Mouse (Mus musculus) urinary bladder, postnatal 25 days (tissue): ENCODE data around the gene Setd5.
A peak's percentile ranks its signal among the peaks of the same experiment; 100 is the strongest.

Source experiments
- DNase-seq: peaks from one replicate; pipeline ENCODE4 v3.0.0; 2022; ENCODE audit warnings: low spot score

The Setd5 gene

DNA sequence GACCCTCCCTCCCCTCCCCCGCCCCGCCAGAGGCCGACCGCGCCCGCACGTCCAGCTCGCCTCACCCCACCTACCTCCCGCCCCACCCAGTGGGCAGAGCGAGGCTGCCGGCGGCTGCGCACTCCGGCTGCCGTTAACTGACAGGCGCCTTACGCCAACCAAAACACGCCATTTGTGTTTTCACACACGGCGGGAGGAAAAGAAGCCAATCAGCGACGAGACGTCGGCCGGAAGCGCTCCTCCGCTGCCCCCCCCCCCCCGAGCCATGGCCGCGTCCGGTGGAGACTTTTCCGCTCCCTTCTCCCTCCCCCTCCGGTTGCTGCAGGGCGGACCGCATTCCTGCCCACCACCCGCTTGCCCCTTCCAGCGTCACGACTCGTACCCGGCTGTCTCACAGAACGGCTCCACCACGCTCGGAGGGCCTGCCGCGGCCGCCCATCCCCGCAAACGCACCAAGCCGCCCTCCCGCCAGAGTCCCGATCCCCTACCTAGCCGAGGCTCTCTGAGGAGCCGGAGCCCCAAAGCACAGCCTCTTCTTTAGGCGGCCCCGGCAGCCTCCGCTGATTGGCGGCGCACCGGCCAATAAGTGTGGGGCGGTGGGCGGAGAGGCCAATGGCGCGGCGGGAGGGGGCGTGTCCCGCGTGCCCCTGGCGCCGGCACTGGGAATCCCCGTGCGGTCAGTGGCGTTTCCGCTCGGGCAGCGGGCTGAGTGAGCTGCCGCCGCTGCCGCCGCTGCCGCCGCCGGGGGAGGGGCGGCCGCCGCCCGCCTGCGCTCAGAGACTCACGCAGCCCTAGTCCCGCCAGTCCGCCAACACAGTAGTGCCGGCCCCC is at the start of gene Setd5:
Setd5 (plus strand) TSS at position 680 of the 831 bp plus-strand sequence.
- peak; percentile 99 for DNase-seq

DNA sequence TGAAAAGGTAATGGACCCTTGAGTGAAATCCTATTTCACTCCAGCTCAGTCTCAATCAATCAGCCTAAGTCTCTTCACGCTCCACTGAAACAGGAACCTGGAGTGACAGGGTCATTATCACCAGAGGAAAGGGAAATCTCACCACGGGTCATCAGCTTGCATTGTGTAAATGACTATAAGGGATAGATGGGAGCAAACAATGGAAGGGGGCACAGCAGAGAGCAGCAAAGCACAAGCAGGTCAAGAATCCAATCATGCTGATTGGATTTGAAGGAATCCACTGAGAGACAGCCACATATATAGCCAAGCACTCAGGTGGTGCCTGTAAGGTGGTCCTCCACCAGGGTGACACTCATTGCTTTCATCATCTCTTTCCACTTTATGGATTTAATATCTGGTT is 49.7 kb upstream of the Setd5 start:
- no peak for DNase-seq

DNA sequence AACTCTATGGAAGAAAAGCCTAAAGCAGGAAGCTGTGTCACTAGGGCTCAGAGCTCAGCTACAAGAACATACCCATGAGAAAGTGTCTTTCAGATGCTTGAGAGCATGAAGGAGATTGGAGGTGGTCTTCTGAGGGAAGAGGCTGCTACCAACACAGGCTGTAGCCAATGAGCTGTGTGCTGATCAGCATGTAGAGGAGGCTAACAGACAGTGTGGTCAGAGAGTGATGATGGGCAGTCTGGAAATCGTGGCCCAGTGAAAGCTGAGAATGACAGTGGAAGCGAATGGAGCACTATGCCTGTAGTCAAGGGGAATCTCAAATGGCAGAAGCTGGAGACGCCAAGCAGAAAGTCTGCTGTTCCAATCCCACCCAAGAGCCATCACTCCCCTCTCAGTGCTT is 48.2 kb upstream of the Setd5 start:
- no peak for DNase-seq

DNA sequence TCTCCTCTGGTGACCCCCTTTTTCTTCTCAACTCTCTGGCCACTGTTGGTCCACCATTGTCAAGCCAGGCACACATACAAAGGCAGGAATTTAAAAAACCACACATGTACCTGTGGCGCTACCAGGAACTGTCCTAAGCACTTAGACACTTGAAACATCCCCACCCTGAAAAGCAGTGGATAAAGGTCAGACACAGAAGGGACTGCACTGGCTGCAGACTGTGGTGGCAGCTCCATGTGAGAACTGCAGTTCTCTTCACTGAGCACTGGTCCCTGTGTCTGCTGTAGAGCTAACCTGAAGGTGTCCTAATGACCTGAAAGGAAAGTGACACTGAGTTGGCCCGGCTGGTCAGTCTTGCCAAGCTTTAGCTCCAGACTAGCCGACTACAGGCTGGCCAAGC is 46.6 kb upstream of the Setd5 start:
- DNase-seq = no peak

DNA sequence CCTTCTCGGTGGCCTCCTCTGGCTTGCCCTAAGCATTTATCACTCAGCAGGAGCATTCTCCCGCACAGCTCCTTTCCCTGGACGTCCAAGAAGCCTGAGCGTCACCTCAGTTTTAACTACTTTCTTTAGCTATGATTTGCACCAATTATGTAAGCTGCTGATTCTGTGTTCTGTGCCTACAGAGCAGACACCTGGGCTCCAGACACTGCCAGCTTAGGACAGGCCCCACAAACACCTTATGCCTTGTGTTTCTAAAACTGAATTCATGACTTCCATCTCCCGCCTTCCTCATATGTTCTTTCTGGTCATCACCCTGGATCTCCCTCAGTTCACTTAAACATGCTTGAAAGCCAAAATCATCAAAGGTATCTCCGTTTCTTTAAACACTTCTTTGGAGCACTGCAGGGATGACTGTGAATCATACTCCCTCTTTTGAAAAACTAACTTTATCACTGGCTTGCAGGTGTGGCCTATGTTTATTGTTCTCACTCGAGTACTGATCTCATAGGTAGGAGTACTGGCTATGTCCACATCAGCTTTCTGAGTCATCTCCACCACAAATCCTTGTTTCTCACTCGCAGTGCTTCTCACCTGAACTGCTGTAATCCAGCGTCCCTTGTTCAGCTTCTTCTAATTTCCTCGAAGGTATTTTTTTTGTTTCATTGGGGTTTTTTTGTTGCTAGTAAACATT is 46.0 kb upstream of the Setd5 start:
- DNase-seq = no peak

DNA sequence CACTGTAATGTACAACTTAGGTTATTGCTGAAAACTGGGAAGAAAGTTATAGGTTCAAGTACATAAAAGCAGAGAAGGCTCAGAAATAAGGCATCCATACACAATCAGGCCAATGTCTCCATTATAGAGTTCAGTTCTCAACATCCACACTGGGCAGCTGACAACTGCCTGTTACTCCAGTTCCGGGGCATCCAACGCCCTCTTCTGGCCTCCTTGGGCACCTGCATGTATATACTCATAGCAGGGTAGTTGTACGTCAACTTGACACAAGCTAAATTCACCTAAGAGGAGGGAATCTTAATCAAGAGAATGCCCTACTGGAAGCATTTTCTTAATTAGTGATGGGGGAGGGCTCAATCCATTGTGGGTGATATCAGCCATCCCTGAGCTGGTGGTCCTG is 45.0 kb upstream of the Setd5 start:
- DNase-seq = no peak

DNA sequence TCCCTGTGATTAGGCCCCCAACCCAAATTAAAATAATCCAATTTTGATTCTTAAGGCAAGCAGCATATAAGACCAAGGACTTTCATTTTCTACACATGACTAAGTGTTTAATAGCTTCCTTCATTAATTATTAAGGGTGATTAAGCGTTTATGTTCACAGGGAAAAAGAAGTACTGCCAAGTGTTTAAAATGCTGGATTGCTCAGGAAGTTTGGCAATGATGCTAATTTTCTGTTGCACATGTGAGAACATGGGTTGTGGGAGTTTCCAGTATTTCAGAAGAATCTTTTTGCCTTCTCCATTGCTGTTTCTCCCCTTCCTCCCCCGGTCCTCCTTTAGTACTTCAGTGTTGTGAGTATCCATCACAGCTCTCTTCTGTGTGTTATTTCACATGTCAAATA is 44.0 kb upstream of the Setd5 start:
- DNase-seq = no peak

GRCm38 (mm10) chr6:113034466-113034865 is 42.7 kb upstream of the Setd5 start:
- no peak for DNase-seq

DNA sequence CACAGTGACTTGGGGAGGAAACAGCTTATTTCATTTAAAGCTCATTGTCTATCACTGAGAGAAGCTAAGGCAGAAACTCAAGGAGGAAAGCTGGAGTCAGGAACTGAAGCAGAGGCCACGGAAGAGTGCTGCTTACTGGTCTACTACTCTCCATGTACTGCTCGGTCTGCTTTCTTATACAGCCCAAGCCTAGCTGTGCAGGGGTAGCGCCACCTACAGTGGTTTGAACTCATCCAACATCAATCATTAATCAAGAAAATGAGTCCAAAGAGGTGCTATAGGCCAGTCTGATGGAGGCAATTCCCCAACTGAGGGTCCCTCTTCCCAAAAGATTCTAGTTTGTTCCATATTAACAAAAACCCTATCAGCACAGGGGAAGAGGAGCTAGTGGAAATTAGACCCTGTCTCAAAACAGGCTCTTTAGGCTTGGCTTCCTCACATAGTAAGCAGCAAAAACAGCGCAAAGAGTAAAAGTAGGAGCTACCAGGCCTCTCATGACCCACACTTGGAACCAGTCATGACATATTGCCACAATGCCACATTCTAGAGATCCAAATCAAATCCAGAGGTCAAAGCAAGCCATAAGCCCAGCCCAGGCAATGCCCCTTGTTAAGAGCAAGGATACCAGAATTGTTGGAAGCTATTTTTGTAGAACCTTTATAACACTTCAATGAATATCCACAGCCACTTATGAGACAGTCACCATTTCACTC is 40.5 kb upstream of the Setd5 start:
- no peak for DNase-seq

GRCm38 (mm10) chr6:113037946-113038734 is 39.0 kb upstream of the Setd5 start:
- DNase-seq = peak; percentile 42

DNA sequence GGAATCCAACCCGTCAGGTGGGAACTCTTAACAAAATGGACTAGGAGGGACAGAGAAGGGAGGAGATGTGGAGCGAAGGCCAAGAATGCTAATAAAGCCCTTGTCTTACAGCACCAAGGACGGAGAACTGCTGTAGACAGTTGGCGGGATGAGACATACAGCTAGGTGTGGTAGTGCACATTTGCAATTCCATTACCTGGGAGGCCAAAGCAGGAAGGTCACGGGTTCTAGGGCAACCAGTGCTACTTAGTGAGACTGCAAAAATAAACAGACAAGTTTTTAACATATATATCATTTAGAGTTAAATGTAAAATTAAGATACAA is 38.5 kb upstream of the Setd5 start:
- no peak for DNase-seq

- DNase-seq = no peak
Measured at GRCm38 (mm10) chr6:113040319-113040718, 36.8 kb upstream of the Setd5 start.

DNA sequence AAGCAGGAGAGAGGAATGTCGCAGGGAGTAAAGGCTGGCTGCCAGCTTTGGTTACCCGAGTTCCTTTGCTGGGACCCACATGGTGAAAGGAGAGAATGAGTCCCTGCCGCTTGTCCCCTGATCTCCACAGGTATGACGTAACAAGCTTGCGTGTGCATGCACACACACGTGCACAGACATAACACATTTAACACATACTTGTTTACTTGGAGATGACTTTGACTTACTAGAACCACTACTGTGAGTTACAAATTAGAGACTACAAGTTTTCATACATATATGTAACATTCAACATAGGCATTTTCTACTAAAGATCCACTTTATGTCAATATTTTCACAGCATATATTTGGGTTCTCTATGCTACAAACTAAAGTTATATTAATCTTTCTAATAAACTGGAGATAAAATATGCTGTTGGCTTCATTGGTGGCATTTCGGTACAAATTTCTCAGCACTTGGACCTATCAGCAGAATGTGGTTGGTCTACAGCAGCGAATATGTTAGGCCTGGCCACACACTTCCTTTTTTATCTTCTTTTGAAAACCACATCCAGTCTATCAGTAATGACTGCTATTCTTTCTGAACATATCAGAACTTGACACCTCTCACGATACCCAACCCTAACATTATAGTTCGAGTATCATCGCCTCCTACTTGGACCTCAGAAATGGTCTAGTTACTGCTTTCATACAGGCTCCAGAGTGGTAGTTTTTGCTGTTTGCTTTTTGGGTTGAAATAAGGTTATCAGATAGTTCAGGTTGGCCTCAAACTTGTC is 35.8 kb upstream of the Setd5 start:
- DNase-seq = no peak

GRCm38 (mm10) chr6:113045575-113045974 is 31.6 kb upstream of the Setd5 start:
- DNase-seq = peak; percentile 27

DNA sequence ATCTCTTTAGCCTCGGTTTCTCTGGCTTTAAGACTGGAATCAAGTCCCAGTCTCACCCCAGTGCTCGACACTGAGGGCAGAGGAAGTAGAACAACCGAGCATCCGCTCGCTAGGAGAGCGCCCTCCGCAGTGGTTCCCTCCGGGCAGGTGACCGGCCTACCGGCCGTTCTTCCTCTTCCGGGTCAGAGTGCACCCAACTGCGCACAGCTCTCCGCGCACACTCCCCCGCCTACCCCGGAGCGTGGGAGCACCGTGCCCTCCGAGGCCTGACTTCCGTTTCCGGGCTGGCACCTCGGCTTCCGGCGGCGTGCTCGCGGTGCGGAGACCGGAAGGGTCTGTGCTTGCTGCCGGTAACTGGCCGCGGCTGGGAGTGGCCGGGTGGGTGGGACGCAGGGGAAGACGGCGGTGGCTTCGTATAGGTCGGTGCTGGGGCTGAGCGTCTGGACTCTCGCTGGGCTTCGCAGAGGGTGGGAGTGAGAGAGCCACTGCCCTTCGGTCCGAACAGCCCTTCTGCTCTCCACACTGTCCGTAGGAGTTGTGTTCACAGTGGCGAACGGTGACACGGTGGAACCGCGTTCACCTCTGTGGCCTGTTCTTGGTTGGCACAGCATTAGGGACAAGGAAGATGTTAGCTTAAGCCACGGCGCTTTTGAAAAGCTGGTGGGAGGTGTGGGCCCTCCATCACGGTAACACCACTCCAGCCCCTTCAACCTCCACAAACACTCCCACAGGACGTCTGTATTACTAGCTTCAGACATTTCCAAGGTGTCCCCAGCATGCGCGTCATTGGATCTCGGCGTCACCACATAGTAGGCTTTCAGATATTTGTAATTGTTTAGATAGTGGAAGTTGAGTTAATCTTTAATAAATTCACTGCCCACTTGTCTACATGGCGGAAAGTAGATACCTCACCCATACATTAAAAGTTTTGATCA is 30.9 kb upstream of the Setd5 start, which contains the start of gene Thumpd3:
Thumpd3 (plus strand) TSS at position 185 of the 935 bp plus-strand sequence.
- DNase-seq = peak; percentile 94

GRCm38 (mm10) chr6:113047016-113047746 is 30.0 kb upstream of the Setd5 start:
- no peak for DNase-seq

DNA sequence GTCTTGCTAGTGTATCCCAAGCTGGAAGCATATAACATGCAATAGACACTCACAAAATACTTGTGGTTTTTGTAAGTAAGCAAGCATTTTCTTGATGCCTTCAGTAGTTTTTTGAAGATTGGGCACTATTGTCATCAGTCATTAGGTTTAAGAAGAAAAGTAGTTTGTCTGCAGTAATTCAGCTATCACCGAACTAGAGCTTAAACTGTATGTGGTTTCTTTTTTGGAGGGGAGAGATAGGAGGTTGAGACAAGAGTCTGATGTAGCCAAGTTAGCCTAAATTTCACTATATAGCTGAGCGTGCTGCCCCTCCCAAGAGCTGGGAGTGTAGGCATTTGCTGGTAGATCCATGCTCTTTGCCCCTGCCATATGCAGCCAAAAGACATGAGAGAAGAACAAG is 28.8 kb upstream of the Setd5 start:
- DNase-seq = no peak

DNA sequence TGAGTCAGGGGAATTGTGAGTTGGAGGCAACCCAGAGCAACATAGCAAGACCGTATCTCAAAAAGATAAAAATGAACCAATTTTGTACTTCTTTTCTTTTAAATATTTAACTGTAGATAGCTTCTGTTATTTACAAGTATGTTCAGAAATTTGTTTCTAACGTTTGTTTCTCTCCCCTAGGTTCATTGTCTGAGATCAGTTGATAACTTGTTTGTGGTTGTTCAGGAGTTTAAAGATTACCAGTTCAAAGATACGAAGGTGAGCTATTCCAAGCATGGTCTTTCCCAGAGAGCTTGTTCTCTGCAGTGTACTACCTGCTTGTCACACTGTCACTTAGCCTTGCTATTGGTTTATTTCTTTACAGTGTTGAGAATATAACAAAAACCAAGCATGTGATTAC is 28.0 kb upstream of the Setd5 start:
- no peak for DNase-seq

DNA sequence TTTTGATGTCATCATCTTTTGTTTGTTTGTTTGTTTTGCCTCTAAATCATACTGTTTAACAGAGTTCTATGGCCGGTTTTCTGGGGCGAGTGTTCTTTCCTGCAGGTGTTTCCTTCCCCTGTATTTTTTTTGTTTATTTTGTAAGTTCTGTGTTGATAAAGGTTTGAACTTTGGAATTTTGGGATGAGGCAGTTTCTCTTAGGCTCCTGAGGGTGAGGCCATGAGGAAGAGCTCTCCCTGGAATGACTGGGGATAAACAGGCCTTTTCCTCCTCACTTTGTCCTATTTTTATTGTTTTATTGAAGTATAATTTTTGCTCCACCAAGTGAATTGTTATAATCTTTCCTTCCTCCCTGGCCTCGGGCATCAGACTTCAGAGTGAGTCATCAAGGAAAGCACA is 24.2 kb upstream of the Setd5 start:
- DNase-seq = no peak
